Mouse (Mus musculus) CH12.LX (cell line): ENCODE data around the gene Klhl21. TPM values are rescaled to one million over a fixed set of nuclear protein-coding genes. Genes with fewer than 3 reads are reported as not detected.
A peak's percentile ranks its signal among the peaks of the same experiment; 100 is the strongest.

Experiments
- DNase-seq: peaks from one replicate; pipeline ENCODE4 v3.0.0-alpha.2; 2013; ENCODE audit errors: extremely low read depth
- H3K27ac ChIP-seq: 2 replicates; pipeline ENCODE4 v1.5.1; 2012; ENCODE audit warnings: low read depth, mild to moderate bottlenecking, control low read depth, moderate library complexity; ENCODE audit not compliant: insufficient read depth
- H3K27me3 ChIP-seq: replicated peaks from 2 replicates; pipeline ENCODE3; 2012; ENCODE audit warnings: inconsistent platforms
- H3K36me3 ChIP-seq, 2 experiments: replicated peaks in 1 of 2; 2 replicates each; pipeline versions ENCODE3 to v1.6.1; 2012; ENCODE audit warnings: inconsistent platforms in 1 of 2, low read length in 1 of 2, mild to moderate bottlenecking in 1 of 2, mixed read lengths in 1 of 2, moderate library complexity in 1 of 2; ENCODE audit not compliant: control insufficient read depth in 1 of 2, insufficient read depth in 1 of 2
- H3K4me1 ChIP-seq, 2 experiments: 2 replicates each; pipeline ENCODE4 v1.6.1; 2012; ENCODE audit warnings: inconsistent platforms in 1 of 2, moderate library complexity in 1 of 2; ENCODE audit not compliant: insufficient read depth in 2 of 2, control insufficient read depth in 1 of 2
- H3K4me2 ChIP-seq: 2 replicates; pipeline ENCODE4 v1.6.1; 2012; ENCODE audit warnings: low read depth, mild to moderate bottlenecking, control low read depth; ENCODE audit not compliant: poor library complexity, insufficient read depth, severe bottlenecking
- H3K4me3 ChIP-seq, 3 experiments: fragments of 150-350 bp in 1 of 3; sonication (generic) in 1 of 3; replicated peaks in 1 of 3; 2 replicates each; pipeline versions ENCODE3 to v1.5.1; 2011 to 2012; ENCODE audit warnings: low read depth in 2 of 3, low read length in 2 of 3, mild to moderate bottlenecking in 2 of 3, moderate library complexity in 2 of 3, control low read depth in 1 of 3, improper control_type of control experiment in 1 of 3, inconsistent platforms in 1 of 3, mixed read lengths in 1 of 3; ENCODE audit not compliant: poor library complexity in 1 of 3
- H3K79me2 ChIP-seq: replicated peaks from 2 replicates; pipeline ENCODE4 v1.6.1; 2012; ENCODE audit warnings: mild to moderate bottlenecking, moderate library complexity; ENCODE audit not compliant: control insufficient read depth, poor library complexity, insufficient read depth, severe bottlenecking; ENCODE audit errors: extremely low read depth
- H3K9ac ChIP-seq: 2 replicates; pipeline ENCODE4 v1.6.1; 2012; ENCODE audit warnings: low read depth, mild to moderate bottlenecking, control low read depth, moderate library complexity; ENCODE audit not compliant: insufficient read depth
- H3K9me3 ChIP-seq: replicated peaks from 2 replicates; pipeline ENCODE3; 2012; ENCODE audit warnings: low read length, inconsistent platforms, mixed read lengths
- BHLHE40 ChIP-seq: IDR thresholded peaks from 2 replicates; pipeline ENCODE4 v1.6.1; 2011; ENCODE audit warnings: mild to moderate bottlenecking, low read depth, low read length, improper control_type of control experiment
- CHD1 ChIP-seq: IDR thresholded peaks from 2 replicates; pipeline ENCODE4 v1.6.1; 2012; ENCODE audit warnings: low read depth, low read length, improper control_type of control experiment, inconsistent platforms
- CHD2 ChIP-seq: IDR thresholded peaks from 2 replicates; pipeline ENCODE4 v1.6.1; 2011; ENCODE audit warnings: low read length, improper control_type of control experiment
- CTCF ChIP-seq, 2 experiments: IDR thresholded peaks in 1 of 2; conservative IDR thresholded peaks in 1 of 2; 2 replicates each; pipeline ENCODE4 v1.5.1; 2011 to 2012; ENCODE audit warnings: low read depth in 2 of 2, low read length in 2 of 2, improper control_type of control experiment in 1 of 2, inconsistent platforms in 1 of 2, mild to moderate bottlenecking in 1 of 2, moderate library complexity in 1 of 2
- E2F4 ChIP-seq: IDR thresholded peaks from 2 replicates; pipeline ENCODE4 v1.6.1; 2011; ENCODE audit warnings: low read depth, low read length, improper control_type of control experiment; ENCODE audit not compliant: insufficient replicate concordance
- ELF1 ChIP-seq: IDR thresholded peaks from 2 replicates; pipeline ENCODE4 v1.6.1; 2014; ENCODE audit warnings: low read depth, mild to moderate bottlenecking, inconsistent platforms, low read length, improper control_type of control experiment
- EP300 ChIP-seq: IDR thresholded peaks from 2 replicates; pipeline ENCODE4 v1.6.1; 2011; ENCODE audit warnings: low read length, improper control_type of control experiment
- GABPA ChIP-seq: IDR thresholded peaks from 2 replicates; pipeline ENCODE4 v1.6.1; 2012; ENCODE audit warnings: low read depth, low read length, improper control_type of control experiment, inconsistent platforms; ENCODE audit not compliant: insufficient replicate concordance
- HCFC1 ChIP-seq: IDR thresholded peaks from 2 replicates; pipeline ENCODE4 v1.6.1; 2012; ENCODE audit warnings: low read depth, mild to moderate bottlenecking, inconsistent platforms, low read length, improper control_type of control experiment
- IRF4 ChIP-seq: IDR thresholded peaks from 2 replicates; pipeline ENCODE4 v1.6.1; 2014; ENCODE audit warnings: low read depth, mild to moderate bottlenecking, inconsistent platforms, low read length, improper control_type of control experiment
- JUN ChIP-seq: IDR thresholded peaks from 2 replicates; pipeline ENCODE4 v1.6.1; 2011; ENCODE audit warnings: low read depth, mild to moderate bottlenecking, low read length, improper control_type of control experiment, moderate library complexity; ENCODE audit not compliant: insufficient read depth
- JUND ChIP-seq: conservative IDR thresholded peaks from 2 replicates; pipeline ENCODE4 v1.6.1; 2011; ENCODE audit warnings: low read depth, low read length, improper control_type of control experiment
- MAFK ChIP-seq: IDR thresholded peaks from 2 replicates; pipeline ENCODE4 v1.6.1; 2011; ENCODE audit warnings: low read length, improper control_type of control experiment; ENCODE audit not compliant: insufficient replicate concordance
- MAX ChIP-seq: IDR thresholded peaks from 2 replicates; pipeline ENCODE4 v1.6.1; 2011; ENCODE audit warnings: low read length, improper control_type of control experiment
- MAZ ChIP-seq: IDR thresholded peaks from 2 replicates; pipeline ENCODE4 v1.6.1; 2012; ENCODE audit warnings: low read depth, mild to moderate bottlenecking, inconsistent platforms, low read length, improper control_type of control experiment, moderate library complexity
- MXI1 ChIP-seq: IDR thresholded peaks from 2 replicates; pipeline ENCODE4 v1.6.1; 2011; ENCODE audit warnings: mild to moderate bottlenecking, low read depth, low read length, improper control_type of control experiment
- MYC ChIP-seq: IDR thresholded peaks from 2 replicates; pipeline ENCODE4 v1.6.1; 2011; ENCODE audit warnings: low read depth, mild to moderate bottlenecking, improper control_type of control experiment, low read length
- NELFE ChIP-seq: IDR thresholded peaks from 2 replicates; pipeline ENCODE4 v1.6.1; 2011; ENCODE audit warnings: low read depth, low read length, improper control_type of control experiment
- NRF1 ChIP-seq: IDR thresholded peaks from 2 replicates; pipeline ENCODE4 v1.6.1; 2014; ENCODE audit warnings: low read depth, mild to moderate bottlenecking, inconsistent platforms, low read length, improper control_type of control experiment, moderate library complexity
- POLR2AphosphoS2 ChIP-seq: IDR thresholded peaks from 2 replicates; pipeline ENCODE4 v1.6.1; 2011; ENCODE audit warnings: low read depth, low read length, improper control_type of control experiment
- RAD21 ChIP-seq: IDR thresholded peaks from 2 replicates; pipeline ENCODE4 v1.6.1; 2011; ENCODE audit warnings: low read depth, mild to moderate bottlenecking, low read length, improper control_type of control experiment, moderate library complexity
- RCOR1 ChIP-seq: conservative IDR thresholded peaks from 2 replicates; pipeline ENCODE4 v1.6.1; 2012; ENCODE audit warnings: low read depth, mild to moderate bottlenecking, inconsistent platforms, low read length, improper control_type of control experiment
- SIN3A ChIP-seq: IDR thresholded peaks from 2 replicates; pipeline ENCODE4 v1.6.1; 2012; ENCODE audit warnings: low read length, improper control_type of control experiment, inconsistent platforms
- TBP ChIP-seq: conservative IDR thresholded peaks from 2 replicates; pipeline ENCODE4 v1.6.1; 2011; ENCODE audit warnings: low read depth, low read length, improper control_type of control experiment
- TCF12 ChIP-seq: IDR thresholded peaks from 2 replicates; pipeline ENCODE4 v1.6.1; 2014; ENCODE audit warnings: low read depth, mild to moderate bottlenecking, inconsistent platforms, low read length, improper control_type of control experiment
- UBTF ChIP-seq: IDR thresholded peaks from 2 replicates; pipeline ENCODE4 v1.6.1; 2012; ENCODE audit warnings: low read depth, mild to moderate bottlenecking, inconsistent platforms, low read length, improper control_type of control experiment, moderate library complexity
- USF2 ChIP-seq: conservative IDR thresholded peaks from 2 replicates; pipeline ENCODE4 v1.6.1; 2011; ENCODE audit warnings: low read depth, low read length, improper control_type of control experiment
- ZMIZ1 ChIP-seq: IDR thresholded peaks from 2 replicates; pipeline ENCODE4 v1.6.1; 2012; ENCODE audit warnings: low read depth, mild to moderate bottlenecking, inconsistent platforms, low read length, improper control_type of control experiment
- dilution Hi-C: fragments of 300-500 bp; cut with MboI; formaldehyde crosslinking; loops from 2 replicates; pipeline ENCODE4 v1.14.3; 2020; ENCODE audit warnings: low sequenced_read_pairs; ENCODE audit not compliant: extremely low pct_unique_long_range_greater_than_20kb, extremely low pct_ligation_motif_present
- in situ Hi-C: fragments of 300-500 bp; cut with MboI; formaldehyde crosslinking; loops from 3 replicates; pipeline ENCODE4 v1.14.3; 2019; ENCODE audit warnings: low sequenced_read_pairs, low pct_ligation_motif_present, low pct_unique_long_range_greater_than_20kb, mixed read lengths
- polyA plus RNA-seq: library from polyadenylated mRNA; unstranded; fragments of >175 nt; gene quantifications from 2 replicates; pipeline ENCODE4 v1.2.1, GENCODE M21; 2012; ENCODE audit warnings: low read depth; ENCODE audit not compliant: insufficient read length
- total RNA-seq, 2 experiments: library from RNA; depleted of rRNA; stranded (reverse); fragments of 300-350 nt in 1 of 2; fragments of >200 nt in 1 of 2; gene quantifications; 2 replicates each; pipeline ENCODE4 v1.2.3; 2012 to 2014

Gene Klhl21
- total and polyA plus RNA-seq, 3 experiments, result 4.4 to 9.4 (median 7.1) TPM

DNA sequence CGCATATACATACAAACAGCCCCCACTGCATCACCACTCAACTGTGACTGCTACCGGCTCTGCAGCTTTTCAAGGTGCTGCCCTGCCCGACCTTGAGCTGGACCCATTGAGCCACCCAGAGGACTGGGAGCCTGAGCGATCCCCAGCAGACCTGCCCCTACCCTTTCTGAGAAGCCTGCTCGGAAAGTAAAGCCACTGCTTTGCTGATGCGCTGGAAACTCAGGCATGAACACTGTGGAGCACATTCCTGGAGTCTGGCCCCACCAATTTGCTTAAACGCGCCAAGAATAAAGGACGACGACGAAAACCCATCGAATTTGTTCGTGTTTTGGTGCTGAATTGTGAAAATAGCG lies 479 bp upstream of the Klhl21 start:
- DNase-seq, result no peak
- no peaks in the 10 kb centered on the region for H3K9me3 ChIP-seq
- no peak for TF ChIP-seq TCF12
- TF ChIP-seq EP300, result no peak
- TF ChIP-seq JUN, result no peak
- no peak for TF ChIP-seq POLR2AphosphoS2
- TF ChIP-seq CTCF (conservative IDR thresholded peaks at IDR 0.05 in 1 of 2, IDR thresholded peaks at IDR 0.05 in 1 of 2; ENCODE audit: low read depth in 2 of 2, low read length in 2 of 2), result no peak
- no peak for TF ChIP-seq RAD21
- TF ChIP-seq ZMIZ1, result no peak
- TF ChIP-seq GABPA, result no peak
- no peak for TF ChIP-seq CHD1
- no peak for TF ChIP-seq E2F4
- no peak for TF ChIP-seq NRF1
- peaks cover 2% of the 10 kb centered on the region; the same call in 1 of the 2 replicates for H3K79me2 ChIP-seq
- peak overlapping the region; percentile 68 to 92 (median 86) for H3K4me3 ChIP-seq
- in situ Hi-C loops, result no loop called here
- peaks cover 9 to 16% of the 10 kb centered on the region in 2 experiments for H3K36me3 ChIP-seq
- dilution Hi-C loops, result no loop called here
- peak overlapping the region; percentile 72 for H3K4me2 ChIP-seq
- peaks cover 18% of the 10 kb centered on the region for H3K27me3 ChIP-seq
- peak overlapping the region; percentile 10; the same call in 1 of the 2 replicates for H3K9ac ChIP-seq
- H3K4me1 ChIP-seq, result peaks cover 12 to 36% of the 10 kb centered on the region in 2 experiments
- H3K27ac ChIP-seq, result no peak overlapping the region

DNA sequence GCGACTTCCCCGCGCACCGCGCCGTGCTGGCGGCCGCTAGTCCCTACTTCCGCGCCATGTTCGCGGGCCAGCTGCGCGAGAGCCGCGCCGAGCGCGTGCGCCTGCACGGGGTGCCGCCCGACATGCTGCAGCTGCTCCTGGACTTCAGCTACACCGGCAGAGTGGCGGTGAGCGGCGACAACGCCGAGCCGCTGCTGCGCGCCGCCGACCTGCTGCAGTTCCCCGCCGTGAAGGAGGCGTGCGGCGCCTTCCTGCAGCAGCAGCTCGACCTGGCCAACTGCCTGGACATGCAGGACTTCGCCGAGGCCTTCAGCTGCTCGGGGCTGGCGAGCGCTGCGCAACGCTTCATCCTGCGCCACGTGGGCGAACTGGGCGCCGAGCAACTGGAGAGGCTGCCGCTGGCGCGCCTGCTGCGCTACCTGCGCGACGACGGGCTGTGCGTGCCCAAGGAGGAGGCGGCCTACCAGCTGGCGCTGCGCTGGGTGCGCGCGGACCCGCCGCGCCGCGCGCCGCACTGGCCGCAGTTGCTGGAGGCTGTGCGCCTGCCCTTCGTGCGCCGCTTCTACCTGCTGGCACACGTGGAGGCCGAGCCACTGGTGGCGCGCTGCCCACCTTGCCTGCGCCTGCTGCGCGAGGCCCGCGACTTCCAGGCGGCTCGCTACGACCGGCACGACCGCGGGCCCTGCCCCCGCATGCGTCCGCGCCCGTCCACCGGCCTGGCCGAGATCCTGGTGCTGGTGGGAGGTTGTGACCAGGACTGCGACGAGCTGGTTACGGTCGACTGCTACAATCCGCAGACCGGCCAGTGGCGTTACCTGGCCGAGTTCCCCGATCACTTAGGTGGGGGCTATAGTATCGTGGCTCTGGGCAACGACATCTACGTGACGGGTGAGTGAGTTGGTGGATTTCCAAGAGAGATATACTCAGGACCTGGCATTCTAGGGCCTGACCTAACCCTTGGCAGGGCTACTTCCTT lies 761 bp downstream of the Klhl21 start:
- H3K4me3 ChIP-seq, result peak overlapping the region; percentile 68 to 92 (median 86)
- H3K27ac ChIP-seq, result peak overlapping the region; percentile 19; the same call in 1 of the 2 replicates
- peaks cover 18% of the 10 kb centered on the region for H3K27me3 ChIP-seq
- in situ Hi-C loops (no loop called here), dilution Hi-C loops (no loop called here)
- peak overlapping the region; percentile 47 for H3K9ac ChIP-seq
- H3K4me1 ChIP-seq, result peaks cover 12 to 36% of the 10 kb centered on the region in 2 experiments
- H3K9me3 ChIP-seq, result no peaks in the 10 kb centered on the region
- H3K4me2 ChIP-seq, result peak overlapping the region; percentile 86
- H3K36me3 ChIP-seq, result peaks cover 13 to 29% of the 10 kb centered on the region in 2 experiments
- H3K79me2 ChIP-seq, result peaks cover 2% of the 10 kb centered on the region; the same call in 1 of the 2 replicates
- DNase-seq, result no peak
- TF ChIP-seq BHLHE40 (peak; percentile 10), E2F4 (no peak), SIN3A (no peak), GABPA (no peak), RAD21 (no peak), TBP (no peak), USF2 (no peak), IRF4 (no peak), ELF1 (no peak), HCFC1 (no peak; the same call in 1 of the 2 replicates), TCF12 (no peak), NELFE (no peak), UBTF (peak; percentile 92), CTCF (conservative IDR thresholded peaks at IDR 0.05 in 1 of 2, IDR thresholded peaks at IDR 0.05 in 1 of 2; ENCODE audit: low read depth in 2 of 2, low read length in 2 of 2) (no peak), EP300 (no peak), RCOR1 (no peak), CHD1 (no peak), MYC (no peak), MAFK (no peak), MXI1 (peak; percentile 84), JUND (no peak), MAZ (no peak), NRF1 (peak; percentile 78), CHD2 (0 out of 2 replicates have a peak, but pooled peaks have one; percentile 20), MAX (peak; percentile 43; the same call in 1 of the 2 replicates)
